Mouse (Mus musculus) myocyte (in vitro differentiated cells): ENCODE measurements around the gene Stx12. TPM values are rescaled to one million over a fixed set of nuclear protein-coding genes. Genes with fewer than 3 reads are reported as not detected.
A peak's percentile ranks its signal among the peaks of the same experiment; 100 is the strongest.

Experiments used
- H3K27me3 ChIP-seq: one replicate; pipeline ENCODE4 v1.6.1; 2011; ENCODE audit not compliant: control insufficient read depth, insufficient read depth, insufficient read length
- H3K36me3 ChIP-seq: one replicate; pipeline ENCODE4 v1.6.1; 2011; ENCODE audit not compliant: control insufficient read depth, insufficient read depth
- H3K4me2 ChIP-seq: one replicate; pipeline ENCODE4 v1.6.1; 2011; ENCODE audit warnings: low read depth, control low read depth
- H3K4me3 ChIP-seq: one replicate; pipeline ENCODE4 v1.5.1; 2011; ENCODE audit warnings: mild to moderate bottlenecking, control low read depth, moderate library complexity
- H3K79me2 ChIP-seq: one replicate; pipeline ENCODE4 v1.6.1; 2011; ENCODE audit not compliant: control insufficient read depth, insufficient read depth
- H3ac ChIP-seq: one replicate; pipeline ENCODE4 v1.6.1; 2011; ENCODE audit not compliant: control insufficient read depth, insufficient read length
- CEBPB ChIP-seq: IDR thresholded peaks from 2 replicates; pipeline ENCODE4 v1.6.1; 2011; ENCODE audit warnings: mild to moderate bottlenecking, moderate library complexity; ENCODE audit not compliant: poor library complexity, insufficient read depth, severe bottlenecking
- E2F4 ChIP-seq: IDR thresholded peaks from one replicate; pipeline ENCODE4 v1.6.1; 2011; ENCODE audit warnings: mild to moderate bottlenecking, control low read depth, moderate library complexity; ENCODE audit not compliant: insufficient read depth
- MAX ChIP-seq: IDR thresholded peaks from one replicate; pipeline ENCODE4 v1.6.1; 2011; ENCODE audit warnings: low read depth, mild to moderate bottlenecking, control low read depth
- MYOD1 ChIP-seq, 3 experiments: IDR thresholded peaks; one replicate each; pipeline ENCODE4 v1.6.1; 2011; ENCODE audit warnings: control low read depth in 2 of 3, low read depth in 2 of 3, mild to moderate bottlenecking in 2 of 3, moderate library complexity in 1 of 3; ENCODE audit not compliant: insufficient read length in 2 of 3, control insufficient read depth in 1 of 3
- MYOG ChIP-seq, 3 experiments: IDR thresholded peaks; one replicate each; pipeline ENCODE4 v1.6.1; 2011; ENCODE audit warnings: control low read depth in 2 of 3, low read depth in 2 of 3, mild to moderate bottlenecking in 2 of 3; ENCODE audit not compliant: insufficient read length in 2 of 3, control insufficient read depth in 1 of 3, insufficient read depth in 1 of 3
- POLR2A ChIP-seq: IDR thresholded peaks from one replicate; pipeline ENCODE4 v1.6.1; 2011; ENCODE audit warnings: low read depth, mild to moderate bottlenecking, control low read depth, moderate library complexity; ENCODE audit not compliant: insufficient read length
- POLR2AphosphoS2 ChIP-seq: IDR thresholded peaks from one replicate; pipeline ENCODE4 v1.6.1; 2011; ENCODE audit warnings: low read depth, control low read depth; ENCODE audit not compliant: insufficient read length
- REST ChIP-seq: IDR thresholded peaks from one replicate; pipeline ENCODE4 v1.6.1; 2011; ENCODE audit warnings: mild to moderate bottlenecking, control low read depth, moderate library complexity; ENCODE audit not compliant: insufficient read depth, insufficient read length
- SRF ChIP-seq: IDR thresholded peaks from one replicate; pipeline ENCODE4 v1.6.1; 2011; ENCODE audit warnings: low read depth; ENCODE audit not compliant: control insufficient read depth, insufficient read length
- TCF12 ChIP-seq: IDR thresholded peaks from one replicate; pipeline ENCODE4 v1.6.1; 2011; ENCODE audit warnings: mild to moderate bottlenecking, control low read depth; ENCODE audit not compliant: poor library complexity, insufficient read depth, severe bottlenecking
- TCF3 ChIP-seq: IDR thresholded peaks from one replicate; pipeline ENCODE4 v1.6.1; 2011; ENCODE audit warnings: low read depth, control low read depth; ENCODE audit not compliant: insufficient read length
- USF1 ChIP-seq: IDR thresholded peaks from one replicate; pipeline ENCODE4 v1.6.1; 2011; ENCODE audit warnings: low read depth, mild to moderate bottlenecking, control low read depth, moderate library complexity
- polyA plus RNA-seq: library from polyadenylated mRNA; unstranded; fragments of >200 nt; fragmentation: generic; extraction: Trizol; gene quantifications from one replicate; pipeline ENCODE4 v1.2.1, GENCODE M21; 2012; ENCODE audit warnings: missing spikeins

Stx12 gene
- polyA plus RNA-seq, 1 experiment = 23.4 TPM

DNA sequence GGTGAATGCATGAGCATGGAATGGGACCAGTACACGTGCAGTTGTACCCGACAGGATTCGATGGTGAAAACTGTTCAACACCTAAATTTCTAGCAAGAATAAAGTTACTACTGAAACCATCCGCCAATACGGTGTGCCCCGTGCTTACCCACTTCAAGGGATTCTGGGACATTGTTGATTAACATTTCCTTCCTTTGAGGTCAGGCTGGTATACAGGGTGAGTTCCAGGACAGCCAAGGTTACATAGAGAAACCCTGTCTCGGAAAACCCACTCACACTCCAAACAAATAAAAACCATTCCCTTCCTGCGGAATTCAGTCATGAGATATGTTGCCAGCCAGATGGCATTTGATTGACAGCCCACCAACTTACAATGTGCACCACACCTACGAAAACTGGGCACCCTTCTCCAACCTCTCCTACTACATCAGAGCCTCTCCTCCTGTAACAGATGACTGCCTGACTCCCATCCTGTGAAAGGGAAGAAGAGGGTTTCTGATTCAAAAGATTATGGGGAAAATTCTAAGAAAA, 600 bp upstream of the Stx12 start:
- H3K27me3 ChIP-seq = no peaks in the 10 kb centered on the region
- peaks cover 7% of the 10 kb centered on the region for H3K36me3 ChIP-seq

DNA sequence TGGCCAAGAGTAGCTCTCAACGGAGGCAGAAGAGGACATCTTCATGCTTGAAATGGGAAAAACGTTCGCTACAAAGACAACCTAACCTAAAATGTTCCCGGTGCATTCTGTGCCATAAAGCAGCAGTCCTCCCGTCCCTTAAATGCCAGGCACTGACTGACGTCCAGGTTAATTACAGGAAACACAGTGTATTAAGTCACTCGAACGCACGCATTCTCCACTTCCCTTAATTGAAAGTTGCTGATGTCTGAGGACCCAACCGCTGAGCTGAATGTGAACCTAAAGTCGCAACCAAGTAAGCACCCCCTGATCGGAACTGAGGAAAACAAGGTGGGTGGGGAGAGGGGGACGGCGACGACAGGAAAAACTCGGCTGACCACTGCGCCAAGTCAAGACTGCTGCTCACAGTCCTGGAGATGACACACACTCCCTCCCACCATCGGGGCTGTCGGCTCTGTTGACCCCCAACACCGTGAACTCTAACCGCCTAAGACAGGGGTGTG, 697 bp downstream of the Stx12 start:
- Histone ChIP-seq H3K4me3 (peak overlapping the region; percentile 97), H3K36me3 (peaks cover 7% of the 10 kb centered on the region), H3K4me2 (peak overlapping the region; percentile 85), H3K79me2 (peaks cover 55% of the 10 kb centered on the region), H3K27me3 (no peaks in the 10 kb centered on the region), H3ac (peak overlapping the region; percentile 36)
- TF ChIP-seq POLR2AphosphoS2 = no peak
- TF ChIP-seq E2F4 = no peak
- TF ChIP-seq CEBPB = no peak
- no peak for TF ChIP-seq USF1
- TF ChIP-seq MYOG (IDR thresholded peaks at IDR 0.05; ENCODE audit: control insufficient read depth in 1 of 3, insufficient read depth in 1 of 3, insufficient read length in 2 of 3, low read depth in 2 of 3) = no peak
- TF ChIP-seq REST = no peak
- no peak for TF ChIP-seq SRF
- no peak for TF ChIP-seq MAX
- no peak for TF ChIP-seq MYOD1 (IDR thresholded peaks at IDR 0.05; ENCODE audit: control insufficient read depth in 1 of 3, insufficient read length in 2 of 3, low read depth in 2 of 3)
- TF ChIP-seq POLR2A = no peak
- no peak for TF ChIP-seq TCF3
- no peak for TF ChIP-seq TCF12

More for the DNA sequence above, 600 bp upstream of the Stx12 start:
- H3K4me3 ChIP-seq = peak overlapping the region; percentile 97
- H3ac ChIP-seq = peak overlapping the region; percentile 36
- TF ChIP-seq E2F4 = no peak
- TF ChIP-seq MYOD1 (IDR thresholded peaks at IDR 0.05; ENCODE audit: control insufficient read depth in 1 of 3, insufficient read length in 2 of 3, low read depth in 2 of 3) = no peak
- no peak for TF ChIP-seq TCF3
- no peak for TF ChIP-seq REST
- TF ChIP-seq SRF = no peak
- TF ChIP-seq USF1 = no peak
- TF ChIP-seq MAX = no peak
- no peak for TF ChIP-seq CEBPB
- no peak for TF ChIP-seq POLR2A
- no peak for TF ChIP-seq TCF12
- TF ChIP-seq POLR2AphosphoS2 = no peak
- no peak for TF ChIP-seq MYOG (IDR thresholded peaks at IDR 0.05; ENCODE audit: control insufficient read depth in 1 of 3, insufficient read depth in 1 of 3, insufficient read length in 2 of 3, low read depth in 2 of 3)
- peak overlapping the region; percentile 94 for H3K4me2 ChIP-seq
- peaks cover 42% of the 10 kb centered on the region for H3K79me2 ChIP-seq

DNA sequence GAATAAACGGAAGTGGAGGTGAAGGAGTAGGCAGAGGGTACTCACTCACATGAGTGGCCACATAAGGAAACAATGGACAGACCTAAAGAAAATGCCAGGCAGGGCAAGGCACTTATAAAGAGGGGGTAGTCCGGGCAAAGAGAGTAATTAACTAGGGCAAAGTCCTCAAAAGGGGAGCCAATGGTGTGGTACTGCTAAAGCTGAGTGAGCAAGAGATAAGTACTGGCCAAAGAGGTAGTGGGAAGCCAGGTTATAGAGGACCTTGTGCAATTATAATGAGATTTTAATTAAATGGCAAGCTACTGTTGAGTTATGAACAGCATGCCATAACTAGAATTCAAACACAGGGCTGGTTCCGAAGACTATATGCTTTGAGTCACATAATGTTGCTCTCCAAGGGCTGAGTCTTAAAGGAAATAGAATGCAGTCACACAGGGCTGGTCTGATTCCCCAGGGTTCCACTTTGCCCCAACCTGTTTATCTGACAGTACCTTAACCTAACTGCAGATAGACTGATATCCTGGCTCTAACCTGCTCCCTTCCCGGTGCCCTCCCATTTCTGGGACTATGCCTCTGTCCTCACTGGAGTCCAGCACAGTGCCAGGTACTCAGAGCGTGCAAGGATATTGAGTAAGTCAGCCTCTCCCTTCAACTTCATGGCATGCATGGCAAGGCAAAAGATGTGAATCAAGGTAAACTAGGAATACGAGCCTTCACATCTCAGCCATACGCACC, 9.8 kb downstream of the Stx12 start:
- TF ChIP-seq POLR2AphosphoS2 (no peak), MAX (no peak), CEBPB (no peak), REST (no peak), POLR2A (no peak), SRF (no peak)
- H3K79me2 ChIP-seq = peaks cover 69% of the 10 kb centered on the region

DNA sequence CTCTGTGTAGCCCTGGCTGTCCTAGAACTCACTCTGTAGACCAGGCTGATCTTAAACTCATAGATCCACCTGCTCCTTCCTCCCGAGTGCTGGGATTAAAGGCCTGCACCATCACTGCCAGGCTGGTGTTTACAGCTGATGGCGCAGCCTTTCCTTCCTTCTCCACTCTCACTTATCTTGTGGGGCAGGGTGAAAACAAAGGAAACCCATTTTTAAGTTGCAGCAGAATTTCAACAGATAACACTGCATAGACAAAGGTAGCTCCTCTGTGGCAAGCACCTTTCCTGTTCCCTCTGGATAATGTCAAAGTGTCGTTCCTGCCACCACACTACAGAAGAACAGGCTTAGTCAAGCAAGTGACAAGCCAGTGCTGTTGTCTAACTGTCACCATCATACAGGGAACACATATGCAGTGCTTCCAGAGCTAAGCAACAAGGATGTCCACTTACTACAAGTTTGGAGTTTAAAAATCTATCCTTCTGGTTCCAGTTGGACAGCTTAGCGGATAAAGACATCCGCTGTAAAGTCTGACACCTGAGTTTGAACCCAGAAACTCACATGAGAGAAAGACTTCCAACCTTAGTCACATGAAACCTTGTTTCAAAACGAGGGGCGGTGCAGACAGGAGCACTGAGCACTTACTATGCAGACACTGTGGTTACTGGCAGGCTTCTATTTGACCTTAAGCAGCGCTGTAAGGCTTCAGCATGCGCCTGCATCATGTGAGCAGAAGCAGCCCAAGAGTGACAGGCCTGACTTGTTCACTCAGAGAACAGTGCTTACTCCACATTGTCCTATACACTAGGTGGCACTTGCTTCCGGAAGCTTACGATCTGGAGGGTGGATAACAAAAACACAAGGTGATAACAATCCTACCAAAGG, 10.6 kb downstream of the Stx12 start:
- no peak overlapping the region for H3K4me3 ChIP-seq
- H3K27me3 ChIP-seq = no peaks in the 10 kb centered on the region
- no peak overlapping the region for H3ac ChIP-seq
- H3K79me2 ChIP-seq = peaks cover 61% of the 10 kb centered on the region
- peaks cover 8% of the 10 kb centered on the region for H3K36me3 ChIP-seq
- no peak overlapping the region for H3K4me2 ChIP-seq
- TF ChIP-seq MYOD1 (IDR thresholded peaks at IDR 0.05; ENCODE audit: control insufficient read depth in 1 of 3, insufficient read length in 2 of 3, low read depth in 2 of 3) = no peak
- no peak for TF ChIP-seq CEBPB
- TF ChIP-seq MAX = no peak
- TF ChIP-seq TCF12 = no peak
- no peak for TF ChIP-seq REST
- no peak for TF ChIP-seq USF1
- no peak for TF ChIP-seq MYOG (IDR thresholded peaks at IDR 0.05; ENCODE audit: control insufficient read depth in 1 of 3, insufficient read depth in 1 of 3, insufficient read length in 2 of 3, low read depth in 2 of 3)
- no peak for TF ChIP-seq TCF3
- no peak for TF ChIP-seq E2F4
- no peak for TF ChIP-seq SRF
- no peak for TF ChIP-seq POLR2A

More for the DNA sequence above, 9.8 kb downstream of the Stx12 start:
- H3K27me3 ChIP-seq = no peaks in the 10 kb centered on the region
- H3K4me3 ChIP-seq = no peak overlapping the region
- H3K4me2 ChIP-seq = no peak overlapping the region
- no peak overlapping the region for H3ac ChIP-seq
- peaks cover under 1% of the 10 kb centered on the region for H3K36me3 ChIP-seq
